Mouse (Mus musculus): ENCODE data around the gene Dusp6. TPM values are rescaled to one million over a fixed set of nuclear protein-coding genes. Genes with fewer than 3 reads are reported as not detected.

Gene Dusp6
- total and polyA plus RNA-seq, 2 experiments from 2014 or later: 25.4 to 52.1 TPM

- Histone ChIP-seq H3K9me3 (ENCODE audit: low read length) (no peaks in the 10 kb centered on the region), H3K4me1 (ENCODE audit: insufficient read depth, low read length) (no peaks in the 10 kb centered on the region), H3K36me3 (ENCODE audit: insufficient read depth, low read length) (no peaks in the 10 kb centered on the region), H3K27me3 (ENCODE audit: insufficient read depth, low read length) (no peaks in the 10 kb centered on the region), H3K27ac (ENCODE audit: low read depth, low read length) (no peak overlapping the region), H3K9ac (replicated peaks; ENCODE audit: low read length, poor library complexity, severe bottlenecking) (no peak overlapping the region), H3K4me3 (ENCODE audit: low read depth, low read length) (no peak overlapping the region), H3K4me2 (ENCODE audit: low read depth, low read length, poor library complexity, severe bottlenecking) (no peak overlapping the region)
- no peak for TF ChIP-seq CTCF (IDR thresholded peaks at IDR 0.05)
- 93% methylated on average over 5 of the region's 5 CpGs for WGBS
- ATAC-seq (ENCODE audit: low FRiP score): no peak
- DNase-seq (ENCODE audit: low spot score): no peak
These were observed 36.2 kb upstream of the Dusp6 start for GRCm38 (mm10) chr10:99226782-99227181.

DNA sequence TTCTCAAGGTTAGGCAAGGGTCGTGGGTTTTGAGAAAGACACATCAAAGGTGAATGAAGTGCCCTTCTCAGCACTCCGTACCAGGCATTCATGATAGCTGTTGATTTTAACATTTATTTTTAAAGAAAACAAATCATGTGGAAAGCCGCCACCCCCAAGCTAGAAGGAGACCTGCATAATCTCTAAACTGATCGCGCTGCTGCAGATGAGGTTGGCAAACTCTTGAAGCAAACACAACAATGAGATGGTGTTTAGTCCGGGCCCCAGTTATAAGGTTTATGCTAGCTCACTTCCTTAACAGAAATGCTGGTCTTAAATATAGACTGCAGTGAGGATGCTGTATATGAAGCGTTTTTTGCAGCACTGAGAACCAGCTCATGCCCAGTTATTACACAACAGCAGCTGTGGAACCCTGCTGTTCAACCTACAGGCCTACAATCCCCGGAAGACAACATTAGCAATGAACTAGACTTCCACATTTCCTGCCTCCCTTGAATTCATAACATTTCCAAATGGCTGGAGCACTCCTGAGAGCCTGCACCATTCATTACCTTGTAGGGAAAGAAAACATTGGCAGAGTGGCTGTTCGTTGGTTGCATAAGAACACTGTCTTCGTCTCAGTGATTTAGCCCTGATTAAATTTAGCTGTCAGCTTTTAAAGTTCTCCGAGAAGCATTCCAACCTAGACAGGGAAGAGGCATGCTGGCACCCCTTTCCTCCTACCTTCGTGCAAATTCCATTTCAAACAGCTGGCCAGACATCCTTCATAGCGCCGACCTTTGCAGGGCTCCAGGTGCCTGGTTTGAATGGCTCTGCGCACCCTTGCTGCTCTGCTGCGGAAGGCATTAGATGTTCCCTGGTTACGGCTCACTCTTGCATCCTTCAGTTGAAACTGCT is 34.8 kb upstream of the Dusp6 start:
- H3K27ac ChIP-seq (ENCODE audit: low read depth, low read length): no peak overlapping the region
- no peaks in the 10 kb centered on the region for H3K27me3 ChIP-seq (ENCODE audit: insufficient read depth, low read length)
- H3K36me3 ChIP-seq (ENCODE audit: insufficient read depth, low read length): no peaks in the 10 kb centered on the region
- DNase-seq (ENCODE audit: low spot score): peak; percentile 19
- no peak for TF ChIP-seq CTCF (IDR thresholded peaks at IDR 0.05)
- H3K9ac ChIP-seq (replicated peaks; ENCODE audit: low read length, poor library complexity, severe bottlenecking): no peak overlapping the region
- peak overlapping the region; percentile 3; the same call in 1 of the 2 replicates for H3K4me2 ChIP-seq (ENCODE audit: low read depth, low read length, poor library complexity, severe bottlenecking)
- no peaks in the 10 kb centered on the region for H3K4me1 ChIP-seq (ENCODE audit: insufficient read depth, low read length)
- H3K4me3 ChIP-seq (ENCODE audit: low read depth, low read length): no peak overlapping the region
- WGBS: 33% methylated on average over 17 of the region's 17 CpGs
- H3K9me3 ChIP-seq (ENCODE audit: low read length): no peaks in the 10 kb centered on the region
- ATAC-seq (ENCODE audit: low FRiP score): no peak

DNA sequence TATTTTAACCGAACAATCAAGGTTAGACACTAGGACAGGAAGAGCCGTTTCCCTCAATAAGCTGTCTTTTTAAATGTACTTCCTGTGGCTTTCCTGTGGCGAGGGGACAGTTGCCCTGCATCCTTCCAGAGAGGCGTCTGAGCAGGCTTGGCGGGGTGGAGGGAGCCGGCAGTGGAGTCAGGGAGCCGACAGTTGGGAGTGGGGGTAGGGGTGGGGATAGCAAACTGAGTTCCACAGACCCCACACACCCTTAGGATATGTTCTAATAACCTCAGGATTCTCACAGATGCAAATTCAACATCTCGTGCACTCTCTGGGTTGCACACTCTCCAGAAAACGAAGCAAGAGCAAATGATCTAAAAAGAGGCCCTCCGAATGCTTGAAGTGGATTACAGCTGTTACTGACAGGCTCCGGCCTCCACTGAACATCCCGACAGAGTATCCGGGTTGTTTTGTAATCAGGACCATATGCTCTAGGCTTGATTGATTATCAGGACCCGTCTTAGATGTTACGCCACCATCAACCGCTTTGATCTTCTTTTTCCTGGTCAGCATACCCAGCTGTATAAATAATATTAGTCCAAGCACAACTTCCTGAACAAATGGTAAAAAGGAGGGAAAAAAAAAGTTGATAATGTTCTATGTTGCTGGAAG is 33.9 kb upstream of the Dusp6 start:
- Histone ChIP-seq H3K9ac (replicated peaks; ENCODE audit: low read length, poor library complexity, severe bottlenecking) (no peak overlapping the region), H3K4me2 (ENCODE audit: low read depth, low read length, poor library complexity, severe bottlenecking) (peak overlapping the region; percentile 16; the same call in 1 of the 2 replicates), H3K9me3 (ENCODE audit: low read length) (no peaks in the 10 kb centered on the region), H3K4me1 (ENCODE audit: insufficient read depth, low read length) (no peaks in the 10 kb centered on the region), H3K4me3 (ENCODE audit: low read depth, low read length) (no peak overlapping the region), H3K27me3 (ENCODE audit: insufficient read depth, low read length) (no peaks in the 10 kb centered on the region), H3K36me3 (ENCODE audit: insufficient read depth, low read length) (no peaks in the 10 kb centered on the region), H3K27ac (ENCODE audit: low read depth, low read length) (no peak overlapping the region)
- no peak for ATAC-seq (ENCODE audit: low FRiP score)
- WGBS: 19% methylated on average over 16 of the region's 16 CpGs
- DNase-seq (ENCODE audit: low spot score): no peak
- TF ChIP-seq CTCF (IDR thresholded peaks at IDR 0.05): no peak

GRCm38 (mm10) chr10:99232518-99233227 is 30.4 kb upstream of the Dusp6 start:
- no peak for DNase-seq (ENCODE audit: low spot score)
- no peaks in the 10 kb centered on the region for H3K4me1 ChIP-seq (ENCODE audit: insufficient read depth, low read length)
- no peak for TF ChIP-seq CTCF (IDR thresholded peaks at IDR 0.05)
- H3K4me3 ChIP-seq (ENCODE audit: low read depth, low read length): no peak overlapping the region
- no peak for ATAC-seq (ENCODE audit: low FRiP score)
- no peak overlapping the region for H3K4me2 ChIP-seq (ENCODE audit: low read depth, low read length, poor library complexity, severe bottlenecking)
- no peaks in the 10 kb centered on the region for H3K27me3 ChIP-seq (ENCODE audit: insufficient read depth, low read length)
- 84% methylated on average over 7 of the region's 7 CpGs for WGBS
- H3K36me3 ChIP-seq (ENCODE audit: insufficient read depth, low read length): no peaks in the 10 kb centered on the region
- no peak overlapping the region for H3K27ac ChIP-seq (ENCODE audit: low read depth, low read length)
- no peaks in the 10 kb centered on the region for H3K9me3 ChIP-seq (ENCODE audit: low read length)
- no peak overlapping the region for H3K9ac ChIP-seq (replicated peaks; ENCODE audit: low read length, poor library complexity, severe bottlenecking)

- Histone ChIP-seq H3K27me3 (ENCODE audit: insufficient read depth, low read length) (no peaks in the 10 kb centered on the region), H3K4me3 (ENCODE audit: low read depth, low read length) (no peak overlapping the region), H3K9ac (replicated peaks; ENCODE audit: low read length, poor library complexity, severe bottlenecking) (no peak overlapping the region), H3K4me1 (ENCODE audit: insufficient read depth, low read length) (no peaks in the 10 kb centered on the region), H3K27ac (ENCODE audit: low read depth, low read length) (no peak overlapping the region), H3K4me2 (ENCODE audit: low read depth, low read length, poor library complexity, severe bottlenecking) (no peak overlapping the region), H3K36me3 (ENCODE audit: insufficient read depth, low read length) (no peaks in the 10 kb centered on the region), H3K9me3 (ENCODE audit: low read length) (no peaks in the 10 kb centered on the region)
- whole genome bisulfite sequencing: 89% methylated on average over 8 of the region's 8 CpGs
- no peak for TF ChIP-seq CTCF (IDR thresholded peaks at IDR 0.05)
- DNase-seq (ENCODE audit: low spot score) (no peak), ATAC-seq (ENCODE audit: low FRiP score) (no peak)
These were observed 28.7 kb upstream of the Dusp6 start for GRCm38 (mm10) chr10:99234336-99234735.

Data from midbrain, postnatal 0 days (tissue).